In the genomic region with DNA sequence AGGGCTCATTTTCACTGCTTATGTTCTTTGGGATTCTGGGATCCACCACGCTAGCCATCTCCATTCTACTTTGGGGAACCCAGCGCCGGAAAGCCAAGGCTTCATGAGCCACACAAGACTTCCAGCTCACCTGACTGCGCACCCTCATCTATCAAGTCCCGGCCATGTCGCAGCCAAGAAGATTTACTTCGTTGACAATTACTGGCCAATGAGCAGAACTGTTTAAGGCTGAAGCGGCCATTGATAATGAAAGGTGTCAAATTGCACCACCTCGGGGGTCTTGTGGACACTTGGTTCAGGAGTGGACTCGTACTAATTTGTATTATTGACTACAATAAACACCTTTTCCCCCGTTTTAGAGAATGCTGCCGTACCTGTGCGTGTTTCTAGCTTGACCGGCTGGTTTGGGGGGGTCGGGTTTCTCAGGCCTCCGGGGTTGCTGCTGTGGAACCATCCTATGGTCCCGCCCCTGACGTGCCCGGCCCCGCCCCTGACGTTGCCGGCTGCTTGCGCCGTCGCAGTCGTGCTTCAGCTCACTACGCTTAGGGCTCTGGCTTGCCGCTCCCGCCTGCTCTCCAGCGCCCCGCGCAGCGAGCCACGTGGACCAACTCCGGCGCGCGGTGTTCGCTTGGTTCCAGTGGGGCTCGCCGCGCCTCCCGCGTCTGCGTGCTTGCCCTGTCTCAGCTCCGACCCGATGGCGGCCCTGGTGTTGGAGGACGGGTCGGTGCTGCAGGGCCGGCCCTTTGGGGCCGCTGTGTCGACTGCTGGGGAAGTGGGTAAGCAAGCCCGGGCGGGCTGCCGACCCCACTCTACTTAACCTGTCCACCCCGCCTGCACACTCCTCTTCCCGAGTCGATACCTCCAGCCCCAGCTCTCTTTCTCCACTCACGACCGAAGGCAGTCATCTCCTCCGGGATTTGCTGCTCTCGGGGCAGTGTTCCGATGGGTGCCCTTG, we compare ENCODE assay signal across 8 mouse cellular contexts. TPM values are rescaled to one million over a fixed set of nuclear protein-coding genes. Genes with fewer than 3 reads are reported as not detected.
DNase-seq lines count a peak whose midpoint lies in the region; ATAC-seq and TF ChIP-seq lines count a peak whose summit lies in the region.

A gene (plus strand): TSS at position 520 of the 955 bp plus-strand sequence.

- peaks cover 4% of the 10 kb centered on the region; the same call in 1 of the 2 replicates for H3K4me1 ChIP-seq in cortical plate, adult 2 months (ENCODE audit: control insufficient read depth, insufficient read depth, low read length)

- ATAC-seq in activated CD4-positive, CD25-positive, alpha-beta regulatory T cell, adult 4 months: peak; percentile 95
- ATAC-seq in megakaryocyte progenitor cell, adult 5-6 weeks (replicated peaks; ENCODE audit: poor library complexity): peak; percentile 97

- peak; percentile 62 for TF ChIP-seq POLR2A in cortical plate, adult 2 months (IDR thresholded peaks at IDR 0.05; ENCODE audit: extremely low read depth, insufficient read depth, low read length)

- H3K4me3 ChIP-seq in cortical plate, adult 2 months (ENCODE audit: insufficient read depth, low read length): peak within 1 kb of the TSS; percentile 64

- peak; percentile 96 for DNase-seq in gastrocnemius, postnatal 10 days
- peak; percentile 93 for DNase-seq in induced T-regulatory cell, adult 2 months (ENCODE audit: low read depth)
- DNase-seq in left cerebral cortex, adult 9 months (ENCODE audit: low spot score in 2 of 2): peak; percentile 84 to 92
- DNase-seq in right cerebral cortex, postnatal 14 days: peak; percentile 94
- peak; percentile 92 to 95 for DNase-seq in urinary bladder, postnatal 36 days (ENCODE audit: low spot score in 2 of 2)

- no peak for TF ChIP-seq CTCF in cortical plate, adult 2 months (IDR thresholded peaks at IDR 0.05; ENCODE audit: extremely low read depth, insufficient read depth, low read length)

- H3K27ac ChIP-seq in cortical plate, adult 2 months (ENCODE audit: insufficient read depth, low read length): 0 out of 2 replicates have a peak within 1 kb of the TSS, but pooled peaks have one; percentile 25

RNA-seq across cellular contexts. Expression of the gene that starts here (rescaled TPM):
- polyA plus RNA-seq in activated CD4-positive, CD25-positive, alpha-beta regulatory T cell, adult 4 months (2017; shearing (Covaris generic)): 1 to 10 TPM; 5.7 to 9.7 TPM
- 13.4 and 14.1 TPM in 2 replicates for polyA plus RNA-seq in cortical plate, adult 2 months (2012; rRNA removed)
- 10 to 100 TPM; 20.0 to 29.6 TPM for total RNA-seq in gastrocnemius, postnatal 10 days (2021)
- 43.4 and 51.2 TPM in 2 replicates for total RNA-seq in megakaryocyte progenitor cell, adult 5-6 weeks (2015)
- 28.6 and 28.9 TPM in 2 replicates for total RNA-seq in megakaryocyte progenitor cell, adult 5-6 weeks (2017)

Comparison
In these comparisons a context has a peak if more than half of its experiments do, and no peak if none do; other contexts are left out.
1. Peak in every context shown above with its lines: DNase-seq, ATAC-seq, H3K4me3 ChIP-seq and H3K27ac ChIP-seq.